Mouse (Mus musculus): Measurements from ENCODE around the gene Gm5141. TPM values are rescaled to one million over a fixed set of nuclear protein-coding genes. Genes with fewer than 3 reads are reported as not detected.
"Not testable (repeated sequence)": the region's sequence is repeated elsewhere in the genome, so short reads cannot be mapped to it uniquely, and the experiment has no call there.

The Gm5141 gene
- polyA plus RNA-seq (2017; shearing (Covaris generic)), result 1 to 10 TPM; 3.7 to 6.5 (median 4.6) TPM

DNA sequence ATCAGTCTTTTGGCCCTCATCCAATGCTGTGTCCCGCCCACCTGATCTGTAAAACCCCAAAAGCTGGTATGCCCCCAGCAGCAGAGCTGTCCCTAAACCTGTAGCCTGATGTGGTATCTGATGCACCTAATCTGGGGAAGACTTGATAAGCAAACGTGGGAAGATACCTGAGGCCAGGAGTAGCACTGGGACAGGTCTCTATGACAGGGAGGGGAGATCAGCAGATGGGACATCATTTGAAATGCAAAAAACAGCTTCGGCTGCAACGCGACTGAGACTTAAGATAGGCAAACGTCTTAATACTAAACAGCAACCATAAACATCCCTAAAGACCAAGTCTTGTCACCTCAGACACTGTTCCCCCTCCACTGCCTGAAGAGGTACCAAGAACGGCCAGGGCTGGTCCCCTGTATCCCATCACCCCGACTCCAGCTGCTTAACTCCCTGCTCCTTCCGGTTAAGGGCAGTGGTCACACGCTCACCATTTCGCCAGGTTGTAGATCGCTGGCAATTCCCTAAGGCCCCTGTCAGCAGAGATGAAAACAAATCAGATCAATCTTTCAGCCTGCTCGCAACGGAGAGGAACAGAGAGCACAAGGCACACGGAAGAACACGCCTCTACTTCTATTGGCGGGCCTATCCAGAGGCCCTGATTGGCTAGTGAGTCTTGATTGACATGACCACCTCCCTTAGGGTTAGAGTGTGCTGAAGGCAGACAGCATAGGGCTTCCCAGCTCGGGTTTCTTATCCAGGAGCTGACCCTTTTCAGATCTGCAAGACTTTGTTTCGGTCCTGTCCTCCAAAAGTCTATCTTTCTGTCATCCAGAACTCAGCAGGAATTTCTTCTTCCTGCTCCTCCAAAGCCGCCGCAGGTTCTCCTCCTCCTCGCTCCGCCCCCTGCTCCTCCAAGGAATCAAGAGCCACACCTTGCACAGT, at the start of gene Gm5141:
Gene Gm5141, minus strand, starts transcription at position 610 of the 936 bp plus-strand sequence.
- ATAC-seq, result peak; percentile 100

DNA sequence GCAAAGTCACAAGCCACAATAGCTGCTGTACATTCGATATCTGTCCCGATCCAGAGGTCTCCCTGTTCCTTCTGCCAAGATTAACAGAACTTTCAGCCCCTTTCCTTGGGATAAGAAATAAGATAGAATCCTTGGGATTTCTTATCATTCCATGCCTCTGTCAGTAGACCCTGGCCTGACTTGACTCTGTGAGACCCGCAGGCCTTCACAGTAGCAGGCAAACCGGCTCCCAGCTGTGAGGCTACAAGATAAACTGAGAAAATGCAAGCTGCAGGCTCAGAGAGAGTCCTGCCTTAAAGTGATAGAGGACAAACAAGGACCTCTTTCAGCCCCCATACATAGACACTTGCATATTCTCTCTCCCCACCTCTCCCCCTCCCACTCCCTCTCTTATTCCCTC, 47.7 kb upstream of the Gm5141 start:
- ATAC-seq, result no peak

DNA sequence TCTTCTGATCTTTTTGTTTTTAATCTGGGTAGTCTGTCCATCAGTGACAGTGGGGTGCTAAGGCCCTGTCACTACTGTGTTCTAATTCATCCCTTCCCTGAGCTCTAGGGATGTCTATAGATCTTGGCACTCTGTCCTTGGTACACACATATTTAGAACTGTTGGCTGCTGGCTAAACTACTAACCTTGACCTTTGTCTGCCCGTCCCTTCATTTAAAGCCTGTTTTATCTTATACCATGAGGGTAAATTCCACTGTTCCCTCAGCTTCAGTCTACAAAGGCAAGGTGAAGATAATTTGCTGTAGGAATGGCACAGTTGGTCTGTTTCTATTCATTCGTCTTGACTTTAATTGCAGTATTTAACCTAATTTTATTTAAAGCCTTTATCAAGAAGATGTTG, 46.6 kb upstream of the Gm5141 start:
- no peak for ATAC-seq

DNA sequence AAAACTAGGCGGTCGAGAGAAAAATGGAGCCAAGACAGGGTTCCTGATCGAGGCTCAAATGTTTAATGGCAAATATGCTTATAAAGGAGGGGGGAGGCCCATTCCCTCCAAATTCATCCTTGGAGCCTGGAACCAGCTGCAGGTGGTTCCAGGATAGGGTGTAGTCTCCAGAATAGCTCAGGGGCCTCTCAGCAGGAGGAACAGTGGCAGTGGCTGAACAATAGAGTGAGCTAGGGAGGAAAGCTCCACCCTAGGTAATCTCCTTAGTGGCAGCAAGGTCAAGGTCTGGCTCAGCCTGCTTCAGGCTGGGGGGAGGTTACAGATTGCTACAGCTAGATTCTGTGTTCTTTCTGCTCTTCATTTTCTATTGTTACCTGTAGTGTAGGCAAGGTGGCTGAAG, 30.1 kb upstream of the Gm5141 start:
- not testable (repeated sequence) for ATAC-seq

DNA sequence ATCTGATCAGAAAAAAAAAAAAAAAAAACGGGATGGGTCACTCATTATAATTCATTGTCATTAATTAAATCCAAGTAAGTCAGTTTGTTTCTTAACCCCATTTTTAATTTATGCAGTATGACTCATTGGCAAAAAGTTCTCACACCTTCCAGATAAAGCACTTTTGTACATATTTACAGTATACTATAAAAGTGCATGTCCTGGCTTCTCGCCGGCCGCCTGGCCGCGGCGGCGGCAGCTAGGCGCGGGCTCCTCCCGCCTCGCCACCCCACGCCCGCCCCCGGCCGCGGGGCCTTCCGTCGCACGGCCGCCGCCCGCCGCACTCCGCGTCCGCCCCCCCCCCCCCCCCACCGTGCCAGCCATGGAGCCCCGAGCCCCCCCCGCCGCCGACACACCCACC, 27.1 kb upstream of the Gm5141 start:
- no peak for ATAC-seq

DNA sequence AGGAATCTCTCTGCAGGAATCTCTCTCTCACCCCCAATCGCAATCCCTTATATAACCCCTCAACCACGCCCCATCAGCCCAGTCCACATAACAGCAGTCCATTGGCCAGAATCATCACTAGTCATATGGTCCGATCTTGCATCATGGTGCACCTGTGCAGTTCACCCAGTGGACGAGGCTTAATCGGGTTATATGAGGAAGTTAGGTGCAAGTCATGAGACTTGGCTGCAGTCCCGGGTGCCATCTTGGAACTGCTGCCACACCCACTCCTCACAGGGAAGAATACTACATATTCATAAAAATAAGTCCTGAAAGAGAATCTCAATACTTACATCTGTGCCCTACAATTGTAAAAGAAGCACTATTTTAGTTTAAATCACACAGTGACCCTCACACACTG, 22.4 kb upstream of the Gm5141 start:
- ATAC-seq, result not testable (repeated sequence)

DNA sequence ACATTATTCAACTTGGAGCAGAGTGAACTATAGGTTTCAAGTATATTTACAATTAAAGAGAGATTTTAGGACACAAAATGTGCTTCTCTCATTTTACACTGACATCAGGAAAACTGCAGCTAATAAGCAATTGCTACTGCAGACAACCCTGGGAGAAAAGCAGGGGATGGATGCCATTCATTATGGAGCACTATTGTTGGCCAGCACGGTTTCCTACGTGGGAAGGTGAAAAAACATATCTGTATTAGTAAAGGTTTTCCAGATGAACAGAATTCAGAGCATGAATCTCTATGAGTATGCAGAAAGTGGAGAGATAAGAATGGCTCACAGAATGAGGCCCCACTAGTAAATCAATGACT, 506 bp upstream of the Gm5141 start:
- ATAC-seq, result not testable (repeated sequence)

DNA sequence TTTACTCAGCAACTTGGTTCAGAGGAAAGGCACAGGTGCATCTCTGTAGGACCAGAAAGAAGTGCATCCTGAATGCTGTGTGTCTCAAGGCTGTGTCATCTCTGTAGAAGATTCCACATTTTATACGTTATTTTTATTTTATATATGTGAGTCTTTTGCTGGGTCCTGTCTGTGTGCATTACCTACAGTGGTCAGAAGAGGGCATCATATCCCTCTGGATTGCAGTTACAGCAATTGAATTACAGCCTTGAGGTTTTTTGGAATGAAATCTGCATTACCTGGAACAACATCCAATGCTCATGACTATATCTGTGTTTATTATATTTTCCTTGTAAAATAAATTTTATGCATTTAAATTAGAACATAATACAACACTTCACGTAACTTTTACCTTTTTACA, 21.8 kb downstream of the Gm5141 start:
- ATAC-seq, result not testable (repeated sequence)

DNA sequence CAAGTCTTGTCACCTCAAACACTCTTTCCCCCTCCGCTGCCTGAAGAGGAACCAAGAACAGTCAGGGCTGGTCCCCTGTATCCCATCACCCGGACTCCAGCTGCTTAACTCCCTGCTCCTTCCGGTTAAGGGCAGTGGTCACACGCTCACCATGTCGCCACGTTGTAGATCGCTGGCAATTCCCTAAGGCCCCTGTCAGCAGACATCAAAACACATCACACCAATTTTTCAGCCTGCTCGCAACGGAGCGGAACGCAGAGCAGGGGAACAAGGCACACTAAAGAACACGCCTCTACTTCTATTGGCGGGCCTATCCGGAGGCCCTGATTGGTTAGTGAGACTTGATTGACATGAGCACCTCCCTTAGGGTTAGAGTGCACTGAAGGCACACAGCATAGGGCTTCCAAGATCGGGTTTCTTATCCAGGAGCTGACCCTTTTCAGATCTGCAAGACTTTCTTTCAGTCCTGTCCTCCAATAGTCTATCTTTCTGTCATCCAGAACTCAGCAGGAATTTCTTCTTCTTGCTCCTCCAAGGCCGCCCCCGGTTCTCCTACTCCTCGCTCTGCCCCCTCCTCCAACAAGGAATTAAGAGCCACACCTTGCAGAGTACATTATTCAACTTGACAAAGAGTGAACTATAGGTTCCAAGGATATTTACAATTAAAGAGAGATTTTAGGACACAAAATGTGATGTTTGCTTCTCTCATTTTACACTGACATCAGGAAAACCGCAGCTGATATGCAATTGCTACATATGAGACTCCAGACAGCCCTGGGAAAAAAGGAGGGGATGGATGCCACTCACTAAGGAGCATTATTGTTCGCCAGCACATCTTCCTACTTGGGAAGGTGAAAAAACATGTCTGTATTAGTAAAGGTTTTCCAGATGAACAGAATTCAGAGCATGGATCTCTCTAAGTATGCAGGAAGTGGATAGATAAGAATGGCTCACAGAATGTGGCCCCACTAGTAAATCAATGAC, 24.9 kb downstream of the Gm5141 start, which contains the start of gene Platr25:
Gene Platr25, minus strand, starts transcription at position 278 of the 984 bp plus-strand sequence.
- ATAC-seq, result peak; percentile 99

DNA sequence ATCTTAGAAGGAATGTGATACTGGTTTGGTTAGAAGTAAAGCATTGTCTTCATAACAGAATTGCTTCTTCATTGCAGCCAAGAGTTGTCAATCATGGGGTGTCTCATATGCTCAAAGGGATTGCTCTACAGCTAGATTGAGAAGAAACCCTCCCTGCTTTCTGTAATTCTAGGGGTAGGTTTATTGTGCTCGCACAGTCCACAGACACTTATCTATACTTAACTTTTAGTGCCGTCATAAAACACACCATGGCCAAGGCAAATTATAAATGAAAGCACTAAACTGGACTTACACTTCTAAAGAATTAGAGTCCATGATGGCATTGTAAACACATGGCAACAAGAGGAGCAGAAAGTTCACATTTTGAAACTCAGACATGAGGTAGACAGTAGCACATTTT, 52.3 kb downstream of the Gm5141 start:
- no peak for ATAC-seq

Other genes starting within 250 kb of the Gm5141 start
- gene Zfp935, start 227.3 kb downstream of the Gm5141 start, polyA plus RNA-seq (2017; shearing (Covaris generic)), result 1 to 10 TPM in 1 of 3 experiments, not detected in 2; 1.5 TPM
- gene Zfp934, start 214.6 kb downstream of the Gm5141 start, polyA plus RNA-seq (2017; shearing (Covaris generic)), result 10 to 100 TPM; 11.0 to 12.3 (median 12.2) TPM
- 1 to 10 TPM; 1.4 to 6.6 (median 3.1) TPM for gene 6720489N17Rik, start 161.6 kb downstream of the Gm5141 start, polyA plus RNA-seq (2017; shearing (Covaris generic))
- 10 to 100 TPM; 12.2 to 26.0 (median 15.6) TPM for gene Platr25, start 25.1 kb downstream of the Gm5141 start, polyA plus RNA-seq (2017; shearing (Covaris generic))
- not detected for gene Fbp2, start 72.6 kb upstream of the Gm5141 start, polyA plus RNA-seq (2017; shearing (Covaris generic))
- gene Fbp1, start 102.5 kb upstream of the Gm5141 start, polyA plus RNA-seq (2017; shearing (Covaris generic)), result not detected
- gene 2010111I01Rik, start 179.1 kb upstream of the Gm5141 start, polyA plus RNA-seq (2017; shearing (Covaris generic)), result 100 to 1,000 TPM; 191 to 238 (median 213) TPM

Measured in inflammation-experienced regulatory T-cells, adult 6 months (primary cell).